Mouse (Mus musculus) ES-E14 (cell line): Measurements from ENCODE around the gene 3110082J24Rik.

ENCODE experiments used
- CHD2 ChIP-seq: IDR thresholded peaks from 2 replicates; pipeline ENCODE4 v1.6.1; 2014; ENCODE audit warnings: mild to moderate bottlenecking, low read depth, low read length, inconsistent platforms
- HCFC1 ChIP-seq: IDR thresholded peaks from 2 replicates; pipeline ENCODE4 v1.6.1; 2012; ENCODE audit warnings: low read length, inconsistent platforms, borderline replicate concordance; ENCODE audit not compliant: insufficient read depth
- MAFK ChIP-seq: IDR thresholded peaks from 2 replicates; pipeline ENCODE4 v1.6.1; 2014; ENCODE audit warnings: mild to moderate bottlenecking, low read depth, low read length, inconsistent platforms; ENCODE audit not compliant: insufficient read depth
- ZC3H11A ChIP-seq: IDR thresholded peaks from 2 replicates; pipeline ENCODE4 v1.6.1; 2012; ENCODE audit warnings: low read depth, mild to moderate bottlenecking, inconsistent platforms, low read length, borderline replicate concordance
- ZNF384 ChIP-seq: IDR thresholded peaks from 2 replicates; pipeline ENCODE4 v1.6.1; 2012; ENCODE audit warnings: low read depth, low read length, inconsistent platforms

GRCm38 (mm10) chr5:30155395-30155792 lies 49.5 kb upstream of the 3110082J24Rik start:
- TF ChIP-seq ZNF384 (no peak), HCFC1 (no peak), ZC3H11A (no peak), CHD2 (0 out of 2 replicates have a peak, but pooled peaks have one; percentile 51), MAFK (no peak)
